Mouse (Mus musculus) hindbrain, embryonic 15.5 days (tissue): Measurements from ENCODE around the gene Eef1a2. TPM values are rescaled to one million over a fixed set of nuclear protein-coding genes. Genes with fewer than 3 reads are reported as not detected.

Experiments
- ATAC-seq: fragments of 200-750 bp; cut with Nextera tagmentation; 2 replicates; pipeline ENCODE4 v1.8.0; 2017; ENCODE audit warnings: low read depth, moderate number of reproducible peaks, moderate TSS enrichment; ENCODE audit not compliant: low FRiP score
- H3K27ac ChIP-seq: fragments of 300-500 bp; sonication (generic); replicated peaks from 2 replicates; pipeline ENCODE4 v1.5.1; 2015; ENCODE audit warnings: mild to moderate bottlenecking, inconsistent platforms
- H3K27me3 ChIP-seq: fragments of 300-500 bp; sonication (generic); 2 replicates; pipeline ENCODE4 v1.6.1; 2015; ENCODE audit warnings: control low read depth, inconsistent platforms
- H3K36me3 ChIP-seq: fragments of 300-500 bp; sonication (generic); 2 replicates; pipeline ENCODE4 v1.6.1; 2015; ENCODE audit warnings: control low read depth, inconsistent platforms
- H3K4me1 ChIP-seq: fragments of 300-500 bp; sonication (generic); replicated peaks from 2 replicates; pipeline ENCODE4 v1.6.1; 2015; ENCODE audit warnings: control low read depth, inconsistent platforms
- H3K4me2 ChIP-seq: fragments of 300-500 bp; sonication (generic); 2 replicates; pipeline ENCODE4 v1.6.1; 2015; ENCODE audit warnings: moderate library complexity, mild to moderate bottlenecking, inconsistent platforms
- H3K4me3 ChIP-seq: fragments of 300-500 bp; sonication (generic); 2 replicates; pipeline ENCODE4 v1.5.1; 2015; ENCODE audit warnings: mild to moderate bottlenecking, inconsistent platforms
- H3K9ac ChIP-seq: fragments of 300-500 bp; sonication (generic); 2 replicates; pipeline ENCODE4 v1.6.1; 2015; ENCODE audit warnings: inconsistent platforms
- H3K9me3 ChIP-seq: fragments of 300-500 bp; sonication (generic); 2 replicates; pipeline ENCODE4 v1.6.1; 2016; ENCODE audit warnings: control low read depth, inconsistent platforms
- WGBS: fragments of 180-500 bp; shearing (Covaris S2); methylation state at CpG from one replicate; pipeline ENCODE4 v1.1.7; 2015; 5-methylcytosine and 5-hydroxymethylcytosine counted together
- polyA plus RNA-seq: library from polyadenylated mRNA; unstranded; fragments of >200 nt; fragmentation: Nextera tagmentation; extraction: Ambion mirVana; gene quantifications from 2 replicates; pipeline ENCODE4 v1.2.1, GENCODE M21; 2015

Eef1a2 gene
- polyA plus RNA-seq, 1 experiment from 2014 or later: 14.5 TPM

DNA sequence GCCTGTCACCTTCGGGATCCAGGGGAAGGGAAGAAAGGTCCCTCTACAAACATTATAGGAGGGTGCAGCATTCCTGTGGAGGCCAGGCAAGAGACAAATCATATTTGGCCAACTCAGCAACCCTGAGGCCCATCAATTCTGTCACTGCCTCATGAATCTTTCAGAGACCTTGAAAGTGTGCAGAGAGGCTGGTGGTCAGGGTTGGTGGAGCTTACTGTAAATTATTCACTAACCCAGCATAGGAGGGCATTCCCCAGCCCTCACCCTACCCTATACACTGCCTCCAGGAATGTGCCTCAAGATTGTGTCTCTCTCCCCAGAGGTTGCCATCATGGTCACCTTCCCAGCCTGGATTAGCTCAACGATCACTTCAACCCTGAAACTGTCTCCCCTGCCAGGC lies 12.1 kb downstream of the Eef1a2 start:
- Histone ChIP-seq H3K9ac (no peak overlapping the region), H3K4me1 (peaks cover 12% of the 10 kb centered on the region; the same call in 1 of the 2 replicates), H3K4me3 (no peak overlapping the region), H3K9me3 (no peaks in the 10 kb centered on the region), H3K27ac (no peak overlapping the region), H3K4me2 (no peak overlapping the region), H3K36me3 (peaks cover 16% of the 10 kb centered on the region), H3K27me3 (no peaks in the 10 kb centered on the region)
- no peak for ATAC-seq
- WGBS: 93% methylated on average over 2 of the region's 2 CpGs

DNA sequence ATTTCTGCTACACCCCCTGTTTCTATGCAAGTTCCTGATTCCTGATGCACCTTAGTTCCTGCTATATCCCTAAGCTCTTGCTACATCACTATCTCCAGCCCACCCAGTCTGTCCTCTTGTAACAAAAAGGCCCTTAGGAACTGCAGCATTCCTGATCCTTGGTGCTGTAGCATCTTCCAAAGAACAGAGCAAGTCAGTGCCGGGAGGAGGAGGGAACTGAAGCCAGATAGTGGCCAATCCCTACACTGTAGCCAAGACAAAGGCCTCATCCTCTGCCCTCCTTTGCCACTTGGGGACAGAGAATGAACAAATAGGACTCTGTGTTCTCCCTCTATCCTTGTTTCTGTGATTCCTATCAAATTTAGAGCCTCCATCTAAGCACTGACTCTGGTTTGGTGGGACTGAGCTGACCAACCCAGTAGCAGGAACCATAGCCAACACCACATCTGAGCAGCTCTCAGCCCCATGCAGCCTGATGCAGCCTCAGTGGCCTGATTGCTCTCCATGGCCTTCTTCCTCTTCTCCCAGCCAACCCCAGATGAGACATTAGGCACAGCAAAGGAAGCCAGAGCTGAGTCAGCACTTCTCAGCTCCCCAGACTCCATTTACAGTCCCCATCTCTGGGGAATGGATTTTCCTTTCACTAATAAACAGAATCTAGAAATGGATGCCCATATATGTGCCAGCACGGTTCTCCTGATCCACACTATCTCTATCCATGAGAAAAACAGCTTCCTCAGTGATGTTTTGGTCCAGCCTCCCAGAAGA lies 13.1 kb downstream of the Eef1a2 start:
- ATAC-seq: no peak
- Histone ChIP-seq H3K27me3 (no peaks in the 10 kb centered on the region), H3K36me3 (peaks cover 6% of the 10 kb centered on the region; the same call in 1 of the 2 replicates), H3K9me3 (no peaks in the 10 kb centered on the region), H3K4me3 (no peak overlapping the region), H3K4me2 (no peak overlapping the region), H3K27ac (no peak overlapping the region), H3K9ac (no peak overlapping the region), H3K4me1 (peaks cover 11% of the 10 kb centered on the region; the same call in 1 of the 2 replicates)
- WGBS: 69% methylated on average over 2 of the region's 2 CpGs

DNA sequence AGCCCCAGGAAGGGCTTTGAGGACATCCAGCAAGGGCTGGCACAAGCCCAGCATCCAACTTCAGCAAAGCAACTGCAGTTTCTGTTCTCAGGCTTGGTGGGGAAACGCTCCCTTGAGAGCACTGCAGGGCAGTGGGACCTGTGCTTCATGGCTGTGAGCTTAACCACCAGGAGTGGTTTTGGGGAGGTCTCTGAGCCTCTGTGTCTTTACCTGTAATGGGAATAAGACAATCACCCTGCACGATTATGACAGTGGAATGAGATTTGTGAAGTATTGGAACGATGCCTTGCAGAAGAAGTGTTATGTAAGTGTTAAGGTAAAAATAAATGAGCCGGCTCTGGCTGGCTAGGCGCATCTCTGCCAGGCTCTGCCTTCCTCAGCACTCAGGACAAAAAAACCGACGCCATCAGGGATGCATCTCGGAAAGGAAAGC lies 14.1 kb downstream of the Eef1a2 start:
- no peak for ATAC-seq
- Histone ChIP-seq H3K9me3 (no peaks in the 10 kb centered on the region), H3K4me3 (no peak overlapping the region), H3K36me3 (0 out of 2 replicates have a peak, but pooled peaks cover 3% of the 10 kb centered on the region), H3K27ac (no peak overlapping the region), H3K4me1 (peaks cover 1% of the 10 kb centered on the region; the same call in 1 of the 2 replicates), H3K4me2 (no peak overlapping the region), H3K27me3 (0 out of 2 replicates have a peak, but pooled peaks cover 5% of the 10 kb centered on the region), H3K9ac (no peak overlapping the region)
- 62% methylated on average over 8 of the region's 8 CpGs for WGBS

- Histone ChIP-seq H3K36me3 (no peaks in the 10 kb centered on the region), H3K4me2 (no peak overlapping the region), H3K9me3 (no peaks in the 10 kb centered on the region), H3K27me3 (0 out of 2 replicates have a peak, but pooled peaks cover 9% of the 10 kb centered on the region), H3K4me3 (no peak overlapping the region), H3K27ac (no peak overlapping the region), H3K4me1 (peaks cover 6% of the 10 kb centered on the region), H3K9ac (no peak overlapping the region)
- WGBS: 76% methylated on average over 5 of the region's 5 CpGs
- no peak for ATAC-seq
These were observed 17.1 kb downstream of the Eef1a2 start for GRCm38 (mm10) chr2:181139641-181140193.

DNA sequence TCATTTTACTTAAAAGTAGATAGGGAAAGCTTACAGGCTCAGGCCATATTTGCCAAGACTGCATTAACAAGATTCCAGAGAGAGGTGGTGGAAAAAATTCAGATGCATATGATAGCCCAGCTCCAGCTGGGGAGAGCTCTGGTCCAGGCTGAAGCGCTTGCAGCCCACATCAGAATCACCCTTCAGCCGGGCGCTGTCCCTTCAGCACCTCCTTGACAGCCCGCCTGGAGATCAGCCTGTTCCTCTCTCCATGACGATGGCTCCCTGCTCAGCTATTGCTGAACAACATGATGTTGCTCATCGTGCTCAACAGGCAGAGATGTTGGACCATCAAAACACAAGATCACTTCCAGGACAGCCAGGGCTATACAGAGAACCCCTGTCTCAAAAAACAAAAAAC lies 19.9 kb downstream of the Eef1a2 start:
- H3K4me2 ChIP-seq: no peak overlapping the region
- H3K9ac ChIP-seq: no peak overlapping the region
- 3% methylated on average over 6 of the region's 6 CpGs for WGBS

GRCm38 (mm10) chr2:181135446-181135818 lies 21.4 kb downstream of the Eef1a2 start:
- H3K4me2 ChIP-seq: peak overlapping the region; percentile 60
- 0 out of 2 replicates have a peak, but pooled peaks cover 9% of the 10 kb centered on the region for H3K27me3 ChIP-seq
- H3K27ac ChIP-seq: peak overlapping the region; percentile 86
- no peaks in the 10 kb centered on the region for H3K36me3 ChIP-seq
- H3K9ac ChIP-seq: peak overlapping the region; percentile 86
- peaks cover 38% of the 10 kb centered on the region for H3K4me1 ChIP-seq
- peak overlapping the region; percentile 53 for H3K4me3 ChIP-seq
- no peaks in the 10 kb centered on the region for H3K9me3 ChIP-seq
- 8% methylated on average over 4 of the region's 4 CpGs for WGBS
- ATAC-seq: peak; percentile 31; the same call in 1 of the 2 replicates

More for the DNA sequence above, 19.9 kb downstream of the Eef1a2 start:
- Histone ChIP-seq H3K4me3 (no peak overlapping the region), H3K9me3 (no peaks in the 10 kb centered on the region), H3K4me1 (peaks cover 23% of the 10 kb centered on the region), H3K27ac (no peak overlapping the region), H3K36me3 (no peaks in the 10 kb centered on the region), H3K27me3 (0 out of 2 replicates have a peak, but pooled peaks cover 9% of the 10 kb centered on the region)
- no peak for ATAC-seq

- under 1% methylated on average over 89 of the region's 104 CpGs for WGBS
- peak within 1 kb of the TSS; percentile 86 for H3K27ac ChIP-seq
- H3K9ac ChIP-seq: peak within 1 kb of the TSS; percentile 86
- ATAC-seq: peak; percentile 72
- H3K27me3 ChIP-seq: 0 out of 2 replicates have a peak, but pooled peaks cover 9% of the 10 kb centered on the region
- no peaks in the 10 kb centered on the region for H3K9me3 ChIP-seq
- no peaks in the 10 kb centered on the region for H3K36me3 ChIP-seq
- H3K4me2 ChIP-seq: peak within 1 kb of the TSS; percentile 60
- peaks cover 42% of the 10 kb centered on the region for H3K4me1 ChIP-seq
- peak within 1 kb of the TSS; percentile 53 for H3K4me3 ChIP-seq
These were observed 22.0 kb downstream of the Eef1a2 start, which contains the start of gene Kcnq2 for GRCm38 (mm10) chr2:181134591-181135445. TSS of gene Kcnq2 (minus strand) at chr2:181135300.

- Histone ChIP-seq H3K27me3 (0 out of 2 replicates have a peak, but pooled peaks cover 9% of the 10 kb centered on the region), H3K36me3 (no peaks in the 10 kb centered on the region), H3K4me2 (peak overlapping the region; percentile 60), H3K27ac (peak overlapping the region; percentile 86), H3K4me3 (peak overlapping the region; percentile 53), H3K9ac (peak overlapping the region; percentile 86), H3K9me3 (no peaks in the 10 kb centered on the region), H3K4me1 (peaks cover 50% of the 10 kb centered on the region)
- 2% methylated on average over 22 of the region's 22 CpGs for WGBS
- ATAC-seq: peak; percentile 88
These were observed 22.8 kb downstream of the Eef1a2 start for GRCm38 (mm10) chr2:181133837-181134590.

DNA sequence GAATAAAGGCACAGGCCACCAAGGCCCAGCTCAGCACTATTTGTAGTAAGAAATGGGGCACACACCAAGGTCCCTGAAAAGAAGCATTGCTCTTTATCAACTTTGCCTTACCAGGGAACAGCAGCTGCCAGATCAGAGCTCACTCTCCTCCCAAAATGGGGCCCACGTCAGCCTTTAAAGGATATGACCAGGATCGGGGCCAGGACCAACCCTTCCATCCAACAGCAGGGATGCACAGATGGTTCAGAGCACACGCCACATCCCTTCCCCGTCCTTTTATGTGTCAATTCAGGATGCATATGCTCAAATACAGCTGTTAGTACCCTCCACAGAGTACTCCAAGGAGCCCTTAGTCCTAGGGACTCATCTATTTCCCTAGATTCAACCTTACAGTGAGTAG lies 26.6 kb downstream of the Eef1a2 start:
- H3K27ac ChIP-seq: no peak overlapping the region
- no peaks in the 10 kb centered on the region for H3K27me3 ChIP-seq
- no peaks in the 10 kb centered on the region for H3K36me3 ChIP-seq
- no peak for ATAC-seq
- H3K4me1 ChIP-seq: peaks cover 64% of the 10 kb centered on the region
- no peak overlapping the region for H3K4me2 ChIP-seq
- no peak overlapping the region for H3K4me3 ChIP-seq
- WGBS: 58% methylated on average over 4 of the region's 4 CpGs
- no peak overlapping the region for H3K9ac ChIP-seq
- no peaks in the 10 kb centered on the region for H3K9me3 ChIP-seq

DNA sequence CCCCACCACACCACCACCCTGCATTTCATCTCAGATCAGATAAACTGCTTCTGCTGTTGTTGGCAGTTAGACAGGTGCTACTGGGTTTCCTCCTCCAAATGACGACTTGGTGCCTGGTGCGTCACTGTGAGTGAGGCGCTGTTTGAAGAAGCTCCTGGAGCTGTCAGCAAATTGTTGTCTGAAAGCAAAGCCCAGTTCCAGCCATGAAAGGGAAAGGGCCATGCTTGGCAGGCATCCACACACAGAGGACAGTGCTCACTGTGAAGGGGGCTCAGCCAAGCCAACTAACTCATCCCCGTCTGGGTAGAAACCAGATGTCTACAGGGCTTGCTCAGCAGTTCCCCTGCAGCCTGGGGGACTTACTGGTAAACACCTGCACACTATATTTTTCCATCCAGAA lies 27.9 kb downstream of the Eef1a2 start:
- Histone ChIP-seq H3K9ac (no peak overlapping the region), H3K4me3 (no peak overlapping the region), H3K27ac (no peak overlapping the region), H3K9me3 (no peaks in the 10 kb centered on the region), H3K4me1 (peaks cover 72% of the 10 kb centered on the region), H3K27me3 (no peaks in the 10 kb centered on the region), H3K4me2 (no peak overlapping the region), H3K36me3 (no peaks in the 10 kb centered on the region)
- WGBS: 66% methylated on average over 4 of the region's 4 CpGs
- no peak for ATAC-seq

GRCm38 (mm10) chr2:181127786-181128185 lies 29.0 kb downstream of the Eef1a2 start:
- ATAC-seq: no peak
- 37% methylated on average over 3 of the region's 3 CpGs for WGBS
- no peak overlapping the region for H3K4me3 ChIP-seq
- no peak overlapping the region for H3K9ac ChIP-seq
- no peak overlapping the region for H3K4me2 ChIP-seq
- H3K27ac ChIP-seq: no peak overlapping the region
- peaks cover 76% of the 10 kb centered on the region for H3K4me1 ChIP-seq
- H3K9me3 ChIP-seq: no peaks in the 10 kb centered on the region
- no peaks in the 10 kb centered on the region for H3K27me3 ChIP-seq
- H3K36me3 ChIP-seq: no peaks in the 10 kb centered on the region
